Mouse (Mus musculus): ENCODE results near the gene P2ry12.

Gene P2ry12

DNA sequence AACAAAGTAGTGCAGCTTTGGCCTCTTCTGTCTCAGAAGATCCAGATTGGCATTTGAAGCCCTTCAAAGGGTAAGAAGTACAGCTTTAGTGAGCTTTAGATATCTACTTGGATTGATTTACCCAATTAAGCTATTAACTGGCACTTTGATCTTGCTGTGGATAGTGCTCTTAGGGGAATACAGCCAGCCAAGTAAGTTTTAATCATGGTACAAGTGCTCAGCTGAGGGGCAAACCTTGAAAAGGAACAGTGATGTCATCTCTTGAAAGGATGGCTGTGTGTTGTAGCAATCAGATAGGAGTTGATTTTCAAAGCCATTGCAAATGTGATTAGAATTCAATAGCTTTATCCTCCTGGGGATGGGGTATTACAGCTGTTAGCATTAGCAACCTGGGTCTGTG, 80.5 kb downstream of the P2ry12 start:
- DNase-seq (ENCODE audit: low read depth) = no peak

DNA sequence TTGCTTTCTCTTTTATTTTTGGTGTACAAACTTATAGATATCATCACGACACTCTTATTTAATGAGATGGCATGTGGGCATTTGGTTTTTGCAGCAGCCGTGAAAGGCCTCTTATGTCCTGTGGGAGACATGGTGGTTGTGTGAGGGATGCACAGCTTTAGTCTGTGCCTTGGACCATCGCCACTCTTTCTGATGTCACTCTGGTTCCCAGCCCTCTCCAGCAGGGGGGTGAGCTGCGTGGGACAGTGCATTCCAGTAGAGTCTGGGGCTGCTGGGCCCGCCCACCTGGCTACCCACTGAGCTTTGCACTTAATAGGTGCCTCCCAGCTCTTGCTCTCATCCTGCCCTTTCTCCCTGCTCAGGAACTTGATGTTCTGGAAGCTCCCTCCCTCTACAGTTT, 81.5 kb downstream of the P2ry12 start:
- DNase-seq (ENCODE audit: low read depth) = no peak

DNA sequence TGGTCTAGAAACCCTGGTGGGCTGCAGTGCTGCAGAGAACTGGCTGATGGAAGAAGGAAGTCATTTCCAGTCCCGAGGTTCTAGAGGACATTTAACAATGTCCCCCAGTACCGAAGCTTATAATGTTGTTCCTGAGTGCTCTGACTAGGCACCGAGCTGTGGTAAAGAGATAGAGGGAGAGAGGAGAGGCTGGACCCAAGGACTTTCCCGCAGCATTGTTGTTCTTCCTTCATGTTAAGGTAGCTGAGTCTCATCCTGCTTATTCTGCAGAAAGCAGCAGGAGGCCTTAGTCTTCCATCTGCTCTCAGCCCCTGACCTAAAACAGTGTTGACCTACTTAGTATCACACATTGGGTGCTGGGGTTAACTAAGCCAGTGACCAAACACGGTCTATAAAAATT, 85.8 kb downstream of the P2ry12 start:
- DNase-seq (ENCODE audit: low read depth) = no peak

DNA sequence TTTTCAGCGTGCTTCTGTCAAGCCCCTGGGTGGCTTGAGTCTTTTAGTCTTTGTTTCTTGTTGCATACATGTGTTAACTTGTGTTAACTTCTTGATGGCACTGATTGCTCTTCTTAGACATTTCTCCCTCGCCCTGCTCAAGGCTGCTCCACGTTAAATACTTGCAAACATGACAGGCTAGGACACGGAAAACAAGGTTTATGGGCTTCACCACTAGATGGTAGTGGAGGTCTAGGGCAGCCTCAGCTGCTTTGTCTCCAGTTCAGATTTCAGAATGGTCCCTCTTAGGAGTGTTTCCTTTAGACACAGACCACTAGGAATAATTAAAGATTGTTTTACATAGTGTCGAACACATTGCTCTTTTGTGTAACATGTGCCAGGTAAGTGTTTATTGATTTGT, 87.4 kb downstream of the P2ry12 start:
- no peak for DNase-seq (ENCODE audit: low read depth)

DNA sequence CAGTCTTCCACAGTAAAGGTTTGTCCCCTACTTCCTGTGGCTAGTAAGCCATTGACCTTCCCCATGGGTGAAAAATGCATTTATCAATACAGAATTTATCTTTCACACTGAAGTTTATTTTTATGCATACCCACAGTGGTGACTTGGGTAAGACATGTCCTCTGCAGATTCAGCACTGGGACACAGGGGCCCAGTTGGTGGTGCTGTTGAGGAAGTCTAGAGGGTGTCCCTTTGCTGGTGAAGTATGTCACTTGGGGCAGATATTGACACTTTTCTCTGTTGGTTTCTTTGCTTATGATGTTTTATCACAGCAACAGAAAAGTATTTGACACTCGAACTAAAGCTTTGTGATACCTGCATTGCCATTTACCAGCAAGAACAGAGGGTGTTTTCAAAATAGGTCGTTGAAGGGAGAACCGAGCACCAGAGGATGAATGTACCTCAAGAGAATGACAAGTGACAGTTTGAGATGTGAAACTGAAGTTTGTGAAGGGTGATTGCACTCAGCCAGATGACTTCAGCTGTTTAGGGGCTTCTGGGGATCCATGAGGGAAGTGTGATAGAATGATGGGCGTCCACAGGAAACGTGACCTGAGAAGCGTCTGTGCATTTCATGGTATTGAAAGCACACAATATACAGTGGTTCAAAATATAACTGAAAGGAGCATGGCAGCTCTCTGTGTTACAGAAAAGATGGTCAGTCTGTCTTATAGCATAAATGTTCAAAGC, 88.1 kb downstream of the P2ry12 start:
- no peak for DNase-seq (ENCODE audit: low read depth)

DNA sequence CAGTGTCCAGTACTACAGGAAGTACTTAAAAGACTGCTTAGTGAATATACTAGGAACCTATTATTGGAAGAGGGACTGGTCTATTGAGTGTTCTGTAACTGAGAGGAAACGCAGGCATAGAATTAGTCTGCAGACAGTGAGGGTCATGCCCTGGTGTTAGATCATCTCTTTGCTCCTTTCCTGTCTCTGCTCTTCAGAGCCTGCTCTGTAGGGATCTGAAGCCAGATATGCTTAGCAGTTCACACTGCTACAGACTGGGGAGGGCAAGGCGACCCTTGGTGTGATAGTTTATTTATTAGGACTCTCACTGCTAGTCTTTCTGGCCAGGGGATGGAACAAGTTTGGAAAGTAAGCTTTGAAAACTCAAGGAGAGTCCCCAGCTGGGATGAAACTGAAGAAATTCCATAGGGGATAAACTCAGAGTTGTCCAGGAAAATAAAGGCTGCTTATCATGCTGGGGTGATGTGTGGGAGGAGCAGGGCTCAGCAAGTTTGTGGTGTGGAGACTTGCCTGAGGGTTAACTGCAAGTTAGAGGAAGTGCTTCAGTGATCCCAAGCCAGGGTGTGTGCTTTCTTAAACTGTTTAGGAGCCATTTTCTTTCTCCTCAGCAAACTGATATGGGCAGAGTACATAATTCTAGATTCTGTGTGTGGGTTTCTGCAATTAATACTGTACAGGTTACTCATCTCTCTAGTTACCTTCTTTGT, 92.6 kb downstream of the P2ry12 start:
- DNase-seq (ENCODE audit: low read depth) = no peak

DNA sequence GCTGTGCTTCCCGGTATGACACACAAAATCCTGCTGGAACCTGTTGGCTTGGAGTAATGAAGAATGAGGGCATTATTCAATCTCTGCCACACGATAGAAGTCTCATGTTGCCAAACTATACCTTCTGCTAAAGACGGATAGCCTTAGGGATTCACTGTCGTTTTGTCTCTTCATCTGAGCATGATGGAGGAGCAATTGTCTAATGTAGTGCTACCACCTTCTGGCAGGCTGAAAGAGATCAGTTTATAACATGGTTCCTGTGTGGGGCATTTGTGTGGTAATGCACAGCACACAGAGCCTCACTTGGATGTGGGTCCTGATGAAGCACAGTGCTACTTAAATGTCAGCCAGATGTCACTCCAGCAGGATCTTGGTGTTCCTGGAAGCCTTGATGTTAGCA, 93.5 kb downstream of the P2ry12 start:
- no peak for DNase-seq (ENCODE audit: low read depth)

DNA sequence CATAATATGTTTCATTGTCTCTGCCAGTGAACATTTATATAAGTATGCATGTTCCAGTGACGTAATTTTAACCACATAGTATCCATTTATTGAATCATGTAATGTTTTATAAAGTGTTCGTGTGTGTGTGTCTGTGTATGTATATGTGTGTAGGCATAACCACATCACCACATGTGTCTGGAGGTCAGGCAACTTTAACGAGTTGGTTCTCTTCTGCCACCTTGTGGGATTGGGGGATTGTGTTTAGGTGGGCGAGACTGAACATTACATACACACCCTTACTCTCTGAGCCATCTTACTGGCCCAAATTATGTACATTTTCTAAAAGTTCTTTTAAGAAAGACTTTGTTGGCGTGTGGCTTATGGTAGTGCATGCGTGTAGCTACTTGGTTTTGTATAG, 94.2 kb downstream of the P2ry12 start:
- no peak for DNase-seq (ENCODE audit: low read depth)

DNA sequence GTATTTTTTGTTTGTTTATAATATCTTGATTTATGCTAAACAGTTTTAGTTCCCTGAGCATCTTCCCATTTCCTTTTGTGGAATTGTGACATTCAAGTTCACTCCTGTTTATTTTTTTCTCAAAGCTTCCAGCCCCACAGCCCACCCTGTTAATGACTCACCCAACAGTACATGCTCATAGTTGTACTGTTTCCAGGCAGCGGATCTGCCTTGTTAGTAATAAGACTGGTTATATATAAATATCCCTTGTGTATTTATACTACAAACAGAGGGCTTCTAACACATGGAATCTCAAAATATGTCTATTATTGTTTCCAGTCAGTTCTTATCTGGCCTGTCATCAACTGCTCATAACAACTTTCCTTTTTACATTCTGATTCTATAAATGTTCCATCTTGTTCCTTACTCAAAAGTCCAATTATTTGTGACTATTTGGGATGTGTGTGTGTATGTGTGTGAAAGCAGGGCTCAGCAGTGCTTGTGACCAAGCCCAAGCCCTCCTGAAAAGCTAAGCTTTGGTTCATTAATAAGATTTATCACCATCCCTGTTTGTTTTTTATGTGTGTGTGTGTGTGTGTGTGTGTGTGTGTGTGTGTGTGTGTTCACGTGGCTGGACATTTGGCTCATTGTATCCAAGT, 95.1 kb downstream of the P2ry12 start:
- DNase-seq (ENCODE audit: low read depth) = no peak

All from c-Kit-positive CD71-negative TER-119-negative erythroid progenitor cells, embryonic 14.5 days (primary cell).